Mouse (Mus musculus): ENCODE data around the gene Otop3. TPM values are rescaled to one million over a fixed set of nuclear protein-coding genes. Genes with fewer than 3 reads are reported as not detected.

Otop3 gene
- total and polyA plus RNA-seq, 2 experiments from 2014 or later, result 2.2 to 2.7 TPM

- H3K27ac ChIP-seq, result no peak overlapping the region
- TF ChIP-seq CTCF (IDR thresholded peaks at IDR 0.05; ENCODE audit: low read depth), result no peak
- H3K36me3 ChIP-seq (ENCODE audit: insufficient read depth, low read length), result no peaks in the 10 kb centered on the region
- DNase-seq (ENCODE audit: low spot score), result no peak
- H3K4me3 ChIP-seq (ENCODE audit: low read length), result no peak overlapping the region
- no peak overlapping the region for H3K4me2 ChIP-seq (ENCODE audit: low read depth, low read length)
- WGBS, result 69% methylated on average over 7 of the region's 7 CpGs
- no peaks in the 10 kb centered on the region for H3K27me3 ChIP-seq (ENCODE audit: insufficient read depth, low read length)
- peaks cover 10% of the 10 kb centered on the region for H3K4me1 ChIP-seq (ENCODE audit: insufficient read depth, low read length)
- H3K9me3 ChIP-seq (ENCODE audit: low read length), result no peaks in the 10 kb centered on the region
- no peak overlapping the region for H3K9ac ChIP-seq (replicated peaks; ENCODE audit: low read length)
- ATAC-seq, result no peak
Measured at GRCm38 (mm10) chr11:115376722-115377121, 42.2 kb downstream of the Otop3 start.

DNA sequence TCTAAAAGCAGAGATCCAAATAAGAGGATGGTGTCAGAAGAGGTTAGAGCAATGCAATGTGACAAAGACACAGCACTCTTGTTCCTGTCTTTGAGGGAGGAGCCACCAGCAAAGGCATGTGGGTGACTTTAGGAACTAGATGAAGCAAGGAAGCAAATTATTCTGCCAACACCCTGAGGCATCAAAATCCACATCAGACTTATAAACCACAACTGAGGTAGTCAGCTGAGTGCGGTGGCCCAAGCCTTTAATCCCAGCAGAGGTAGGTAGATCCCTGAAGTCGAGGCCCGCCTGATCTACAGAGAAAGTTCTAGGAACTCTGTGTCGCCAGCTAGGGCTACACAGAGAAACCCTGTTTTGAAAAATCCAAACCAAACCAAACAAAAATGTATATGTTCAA, 42.7 kb downstream of the Otop3 start:
- TF ChIP-seq CTCF (IDR thresholded peaks at IDR 0.05; ENCODE audit: low read depth), result no peak
- Histone ChIP-seq H3K36me3 (ENCODE audit: insufficient read depth, low read length) (no peaks in the 10 kb centered on the region), H3K9ac (replicated peaks; ENCODE audit: low read length) (no peak overlapping the region), H3K9me3 (ENCODE audit: low read length) (no peaks in the 10 kb centered on the region), H3K4me2 (ENCODE audit: low read depth, low read length) (no peak overlapping the region), H3K4me1 (ENCODE audit: insufficient read depth, low read length) (peaks cover 10% of the 10 kb centered on the region), H3K4me3 (ENCODE audit: low read length) (no peak overlapping the region), H3K27me3 (ENCODE audit: insufficient read depth, low read length) (no peaks in the 10 kb centered on the region), H3K27ac (no peak overlapping the region)
- 85% methylated on average over 4 of the region's 4 CpGs for whole genome bisulfite sequencing
- ATAC-seq (no peak), DNase-seq (ENCODE audit: low spot score) (no peak)

- H3K9me3 ChIP-seq (ENCODE audit: low read length), result no peaks in the 10 kb centered on the region
Measured at GRCm38 (mm10) chr11:115377854-115378253, 43.3 kb downstream of the Otop3 start.

DNA sequence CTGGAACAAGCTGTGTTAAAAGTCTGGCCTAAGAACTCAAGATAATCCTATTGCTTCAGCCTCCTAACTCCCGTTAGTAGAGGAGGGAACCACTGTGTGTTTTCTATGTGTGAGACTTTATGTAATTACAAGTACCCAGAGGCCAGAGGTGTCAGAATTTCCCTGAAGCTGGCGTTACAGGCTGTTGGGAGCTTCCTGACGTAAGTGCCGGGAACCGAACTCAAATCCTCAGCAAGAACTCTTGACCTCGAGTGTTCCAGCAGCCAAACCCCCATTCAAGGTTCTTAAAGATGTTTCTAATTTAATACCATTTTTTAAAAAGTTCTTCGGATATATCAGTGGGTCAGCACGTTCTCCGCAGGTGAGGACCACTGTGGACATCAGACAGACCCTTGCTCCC, 46.7 kb downstream of the Otop3 start:
- ATAC-seq (no peak), DNase-seq (ENCODE audit: low spot score) (no peak)
- Histone ChIP-seq H3K4me3 (ENCODE audit: low read length) (peak overlapping the region; percentile 96), H3K27me3 (ENCODE audit: insufficient read depth, low read length) (no peaks in the 10 kb centered on the region), H3K4me2 (ENCODE audit: low read depth, low read length) (peak overlapping the region; percentile 81), H3K36me3 (ENCODE audit: insufficient read depth, low read length) (no peaks in the 10 kb centered on the region), H3K9me3 (ENCODE audit: low read length) (no peaks in the 10 kb centered on the region), H3K9ac (replicated peaks; ENCODE audit: low read length) (peak overlapping the region; percentile 95; the same call in 1 of the 2 replicates), H3K27ac (peak overlapping the region; percentile 94), H3K4me1 (ENCODE audit: insufficient read depth, low read length) (peaks cover 19% of the 10 kb centered on the region)
- TF ChIP-seq CTCF (IDR thresholded peaks at IDR 0.05; ENCODE audit: low read depth), result no peak
- 18% methylated on average over 9 of the region's 9 CpGs for WGBS

More at GRCm38 (mm10) chr11:115377854-115378253, 43.3 kb downstream of the Otop3 start:
- Histone ChIP-seq H3K4me2 (ENCODE audit: low read depth, low read length) (no peak overlapping the region), H3K27ac (no peak overlapping the region), H3K4me3 (ENCODE audit: low read length) (no peak overlapping the region), H3K4me1 (ENCODE audit: insufficient read depth, low read length) (peaks cover 12% of the 10 kb centered on the region), H3K27me3 (ENCODE audit: insufficient read depth, low read length) (no peaks in the 10 kb centered on the region), H3K36me3 (ENCODE audit: insufficient read depth, low read length) (no peaks in the 10 kb centered on the region), H3K9ac (replicated peaks; ENCODE audit: low read length) (no peak overlapping the region)
- 86% methylated on average over 7 of the region's 7 CpGs for WGBS
- TF ChIP-seq CTCF (IDR thresholded peaks at IDR 0.05; ENCODE audit: low read depth), result no peak
- DNase-seq (ENCODE audit: low spot score), result no peak
- no peak for ATAC-seq

- DNase-seq (ENCODE audit: low spot score) (peak; percentile 95), ATAC-seq (peak; percentile 88)
- Histone ChIP-seq H3K9me3 (ENCODE audit: low read length) (no peaks in the 10 kb centered on the region), H3K9ac (replicated peaks; ENCODE audit: low read length) (peak within 1 kb of the TSS; percentile 95), H3K27me3 (ENCODE audit: insufficient read depth, low read length) (no peaks in the 10 kb centered on the region), H3K36me3 (ENCODE audit: insufficient read depth, low read length) (no peaks in the 10 kb centered on the region), H3K4me3 (ENCODE audit: low read length) (peak within 1 kb of the TSS; percentile 96), H3K4me2 (ENCODE audit: low read depth, low read length) (peak within 1 kb of the TSS; percentile 81), H3K4me1 (ENCODE audit: insufficient read depth, low read length) (peaks cover 19% of the 10 kb centered on the region), H3K27ac (peak within 1 kb of the TSS; percentile 94)
- TF ChIP-seq CTCF (IDR thresholded peaks at IDR 0.05; ENCODE audit: low read depth), result no peak
- under 1% methylated on average over 74 of the region's 76 CpGs for WGBS
Measured at GRCm38 (mm10) chr11:115381743-115382539, 47.4 kb downstream of the Otop3 start, which contains the start of gene Cdr2l. TSS of gene Cdr2l (plus strand) at chr11:115381916.

DNA sequence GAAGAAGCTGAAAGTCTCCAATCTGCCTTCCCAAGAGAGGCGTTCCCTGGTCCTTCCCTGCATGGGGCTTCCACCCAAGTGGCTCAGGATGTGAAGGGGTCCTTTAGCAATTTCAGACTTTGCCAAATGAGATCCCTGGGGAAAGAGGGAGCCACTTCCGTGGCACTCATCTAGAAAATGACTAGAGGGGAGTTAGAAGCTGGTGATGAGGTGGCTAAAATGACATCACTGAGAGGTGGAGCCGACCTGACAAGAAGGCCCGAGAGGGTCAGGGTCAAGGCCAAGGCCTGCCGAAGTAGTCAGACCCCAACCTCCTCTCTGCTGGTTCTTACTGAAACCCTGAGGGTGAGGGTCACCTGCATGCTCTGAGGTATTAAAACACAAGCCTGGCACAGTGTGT, 48.4 kb downstream of the Otop3 start:
- DNase-seq (ENCODE audit: low spot score) (no peak), ATAC-seq (no peak)
- TF ChIP-seq CTCF (IDR thresholded peaks at IDR 0.05; ENCODE audit: low read depth), result no peak
- no peaks in the 10 kb centered on the region for H3K36me3 ChIP-seq (ENCODE audit: insufficient read depth, low read length)
- H3K9me3 ChIP-seq (ENCODE audit: low read length), result no peaks in the 10 kb centered on the region
- 13% methylated on average over 5 of the region's 5 CpGs for WGBS
- peak overlapping the region; percentile 96 for H3K4me3 ChIP-seq (ENCODE audit: low read length)
- no peaks in the 10 kb centered on the region for H3K27me3 ChIP-seq (ENCODE audit: insufficient read depth, low read length)
- H3K9ac ChIP-seq (replicated peaks; ENCODE audit: low read length), result peak overlapping the region; percentile 95
- peaks cover 19% of the 10 kb centered on the region for H3K4me1 ChIP-seq (ENCODE audit: insufficient read depth, low read length)
- peak overlapping the region; percentile 94; the same call in 1 of the 2 replicates for H3K27ac ChIP-seq
- H3K4me2 ChIP-seq (ENCODE audit: low read depth, low read length), result peak overlapping the region; percentile 81

Measured in hindbrain, postnatal 0 days (tissue).